Mouse (Mus musculus) lung, postnatal 0 days (tissue): ENCODE results near the gene Ccdc189.

Experiments used
- CTCF ChIP-seq: IDR thresholded peaks from 2 replicates; pipeline ENCODE4 v1.5.1; 2016; ENCODE audit warnings: antibody characterized with exemption, mild to moderate bottlenecking
- EP300 ChIP-seq: IDR thresholded peaks from 2 replicates; pipeline ENCODE4 v1.6.1; 2016; ENCODE audit warnings: antibody characterized with exemption, mild to moderate bottlenecking, control low read depth

- TF ChIP-seq CTCF (no peak), EP300 (no peak)
Observed at GRCm38 (mm10) chr7:127600612-127601011, 12.2 kb upstream of the Ccdc189 start.
